Mouse (Mus musculus): ENCODE measurements around the gene Arhgap28.

- TF ChIP-seq CTCF (IDR thresholded peaks at IDR 0.05; ENCODE audit: low read depth) (no peak), EP300 (IDR thresholded peaks at IDR 0.05; ENCODE audit: low read depth) (no peak)
Measured at GRCm38 (mm10) chr17:68011606-68012005, 7.7 kb upstream of the Arhgap28 start.
